Mouse (Mus musculus): Measurements from ENCODE around the gene Il1r1. TPM values are rescaled to one million over a fixed set of nuclear protein-coding genes. Genes with fewer than 3 reads are reported as not detected.
"Not testable (repeated sequence)": the region's sequence is repeated elsewhere in the genome, so short reads cannot be mapped to it uniquely, and the experiment has no call there.

The Il1r1 gene
- polyA plus RNA-seq, 1 experiment: 7.6 TPM

DNA sequence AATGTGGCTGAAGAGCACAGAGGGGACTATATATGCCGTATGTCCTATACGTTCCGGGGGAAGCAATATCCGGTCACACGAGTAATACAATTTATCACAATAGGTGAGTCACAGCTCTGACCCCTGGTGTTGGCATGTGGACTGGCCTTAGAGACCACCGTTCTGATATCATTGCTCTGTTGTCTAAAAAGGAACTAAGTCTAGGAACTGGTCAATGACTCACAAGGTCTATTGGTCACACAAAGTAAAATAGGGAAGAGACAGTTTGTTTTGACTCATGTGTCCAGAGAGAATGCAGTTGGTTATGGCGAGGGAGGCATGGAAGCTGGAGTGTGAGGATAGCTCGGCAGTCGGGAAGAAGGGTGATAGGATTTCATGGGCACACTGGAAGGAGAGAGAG lies 69.9 kb downstream of the Il1r1 start:
- Histone ChIP-seq H3K4me2 (ENCODE audit: low read depth) (peak overlapping the region; percentile 13), H3K27me3 (ENCODE audit: control insufficient read depth, insufficient read depth, insufficient read length) (no peaks in the 10 kb centered on the region), H3K4me3 (no peak overlapping the region), H3K79me2 (ENCODE audit: control insufficient read depth, insufficient read depth) (peaks cover 10% of the 10 kb centered on the region), H3ac (ENCODE audit: control insufficient read depth, insufficient read length) (no peak overlapping the region), H3K36me3 (ENCODE audit: control insufficient read depth, insufficient read depth) (peaks cover 31% of the 10 kb centered on the region)
- TF ChIP-seq TCF3 (IDR thresholded peaks at IDR 0.05; ENCODE audit: insufficient read length, low read depth) (no peak), MYOD1 (IDR thresholded peaks at IDR 0.05; ENCODE audit: control insufficient read depth in 1 of 3, insufficient read length in 2 of 3, low read depth in 2 of 3) (no peak), POLR2A (IDR thresholded peaks at IDR 0.05; ENCODE audit: insufficient read length, low read depth) (no peak), TCF12 (IDR thresholded peaks at IDR 0.05; ENCODE audit: insufficient read depth, poor library complexity, severe bottlenecking) (no peak), USF1 (IDR thresholded peaks at IDR 0.05; ENCODE audit: low read depth) (no peak), MYOG (IDR thresholded peaks at IDR 0.05; ENCODE audit: control insufficient read depth in 1 of 3, insufficient read depth in 1 of 3, insufficient read length in 2 of 3, low read depth in 2 of 3) (no peak)

DNA sequence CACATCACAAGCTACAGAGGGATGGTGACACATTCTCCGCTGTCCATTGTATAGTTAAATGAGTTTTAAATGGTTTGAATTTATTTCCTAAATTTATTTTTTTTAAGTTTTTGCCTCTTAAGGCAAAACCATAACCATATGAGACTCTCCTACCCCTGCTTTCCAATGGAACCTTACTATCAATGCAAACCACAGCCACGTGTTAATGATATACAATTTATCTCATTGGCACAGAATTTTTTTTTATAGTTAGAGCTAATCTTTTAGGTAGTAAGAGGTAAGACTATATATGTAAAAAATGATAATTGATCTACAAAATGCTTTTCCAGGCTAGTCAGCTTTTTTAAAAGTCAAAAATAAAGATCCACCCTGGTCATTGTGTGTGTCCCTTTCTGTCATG lies 73.2 kb downstream of the Il1r1 start:
- Histone ChIP-seq H3ac (ENCODE audit: control insufficient read depth, insufficient read length) (no peak overlapping the region), H3K27me3 (ENCODE audit: control insufficient read depth, insufficient read depth, insufficient read length) (no peaks in the 10 kb centered on the region), H3K4me3 (no peak overlapping the region), H3K36me3 (ENCODE audit: control insufficient read depth, insufficient read depth) (peaks cover 46% of the 10 kb centered on the region), H3K79me2 (ENCODE audit: control insufficient read depth, insufficient read depth) (no peaks in the 10 kb centered on the region), H3K4me2 (ENCODE audit: low read depth) (no peak overlapping the region)
- TF ChIP-seq SRF (IDR thresholded peaks at IDR 0.05; ENCODE audit: control insufficient read depth, insufficient read length, low read depth) (no peak), TCF3 (IDR thresholded peaks at IDR 0.05; ENCODE audit: insufficient read length, low read depth) (no peak), REST (IDR thresholded peaks at IDR 0.05; ENCODE audit: insufficient read depth, insufficient read length) (no peak), TCF12 (IDR thresholded peaks at IDR 0.05; ENCODE audit: insufficient read depth, poor library complexity, severe bottlenecking) (no peak), POLR2A (IDR thresholded peaks at IDR 0.05; ENCODE audit: insufficient read length, low read depth) (no peak), MYOD1 (IDR thresholded peaks at IDR 0.05; ENCODE audit: control insufficient read depth in 1 of 3, insufficient read length in 2 of 3, low read depth in 2 of 3) (no peak), POLR2AphosphoS2 (IDR thresholded peaks at IDR 0.05; ENCODE audit: insufficient read length, low read depth) (no peak), MAX (IDR thresholded peaks at IDR 0.05; ENCODE audit: low read depth) (no peak), CEBPB (IDR thresholded peaks at IDR 0.05; ENCODE audit: insufficient read depth, poor library complexity, severe bottlenecking) (no peak), E2F4 (IDR thresholded peaks at IDR 0.05; ENCODE audit: insufficient read depth) (no peak), MYOG (IDR thresholded peaks at IDR 0.05; ENCODE audit: control insufficient read depth in 1 of 3, insufficient read depth in 1 of 3, insufficient read length in 2 of 3, low read depth in 2 of 3) (no peak), USF1 (IDR thresholded peaks at IDR 0.05; ENCODE audit: low read depth) (no peak)

DNA sequence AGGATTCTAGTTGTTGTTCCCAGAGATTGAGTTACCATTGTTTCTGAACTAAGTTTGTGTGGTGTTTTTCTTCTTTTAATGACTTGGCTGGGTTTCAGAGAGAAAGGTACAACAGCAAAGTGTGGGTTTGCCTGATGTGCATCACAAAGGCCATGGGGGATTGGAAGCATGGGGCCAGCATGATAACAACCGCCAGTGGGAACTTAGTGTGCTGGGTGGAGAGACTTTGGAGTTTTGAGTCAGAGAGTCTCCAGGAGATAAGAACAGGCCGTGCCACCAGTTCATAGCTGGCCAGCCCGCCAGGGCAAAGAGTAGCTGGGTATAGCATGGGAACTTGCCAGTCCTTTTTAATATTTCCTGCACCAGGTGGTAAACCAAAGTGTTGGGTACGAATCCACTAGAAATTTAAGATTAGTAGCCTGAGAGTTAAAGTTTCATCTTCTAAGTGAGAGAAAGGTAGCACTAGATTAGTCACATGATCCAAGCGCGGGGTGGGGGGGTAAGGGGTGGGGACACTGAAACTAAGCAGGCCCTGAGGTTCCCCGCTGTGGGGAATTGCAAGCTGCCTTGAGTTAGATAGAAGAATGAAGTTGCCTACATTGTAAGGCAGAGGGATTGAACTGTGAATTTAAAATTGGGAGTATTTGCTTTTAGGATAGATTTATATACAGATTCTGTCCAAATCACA lies 78.4 kb downstream of the Il1r1 start:
- Histone ChIP-seq H3K36me3 (ENCODE audit: control insufficient read depth, insufficient read depth) (peaks cover 26% of the 10 kb centered on the region), H3K4me3 (no peak overlapping the region), H3ac (ENCODE audit: control insufficient read depth, insufficient read length) (no peak overlapping the region), H3K27me3 (ENCODE audit: control insufficient read depth, insufficient read depth, insufficient read length) (no peaks in the 10 kb centered on the region), H3K79me2 (ENCODE audit: control insufficient read depth, insufficient read depth) (no peaks in the 10 kb centered on the region), H3K4me2 (ENCODE audit: low read depth) (no peak overlapping the region)
- TF ChIP-seq CEBPB (IDR thresholded peaks at IDR 0.05; ENCODE audit: insufficient read depth, poor library complexity, severe bottlenecking) (no peak), POLR2AphosphoS2 (IDR thresholded peaks at IDR 0.05; ENCODE audit: insufficient read length, low read depth) (no peak), SRF (IDR thresholded peaks at IDR 0.05; ENCODE audit: control insufficient read depth, insufficient read length, low read depth) (no peak), TCF3 (IDR thresholded peaks at IDR 0.05; ENCODE audit: insufficient read length, low read depth) (no peak), REST (IDR thresholded peaks at IDR 0.05; ENCODE audit: insufficient read depth, insufficient read length) (no peak), TCF12 (IDR thresholded peaks at IDR 0.05; ENCODE audit: insufficient read depth, poor library complexity, severe bottlenecking) (no peak), POLR2A (IDR thresholded peaks at IDR 0.05; ENCODE audit: insufficient read length, low read depth) (no peak), USF1 (IDR thresholded peaks at IDR 0.05; ENCODE audit: low read depth) (no peak), E2F4 (IDR thresholded peaks at IDR 0.05; ENCODE audit: insufficient read depth) (no peak), MYOD1 (IDR thresholded peaks at IDR 0.05; ENCODE audit: control insufficient read depth in 1 of 3, insufficient read length in 2 of 3, low read depth in 2 of 3) (no peak), MAX (IDR thresholded peaks at IDR 0.05; ENCODE audit: low read depth) (no peak), MYOG (IDR thresholded peaks at IDR 0.05; ENCODE audit: control insufficient read depth in 1 of 3, insufficient read depth in 1 of 3, insufficient read length in 2 of 3, low read depth in 2 of 3) (no peak)

DNA sequence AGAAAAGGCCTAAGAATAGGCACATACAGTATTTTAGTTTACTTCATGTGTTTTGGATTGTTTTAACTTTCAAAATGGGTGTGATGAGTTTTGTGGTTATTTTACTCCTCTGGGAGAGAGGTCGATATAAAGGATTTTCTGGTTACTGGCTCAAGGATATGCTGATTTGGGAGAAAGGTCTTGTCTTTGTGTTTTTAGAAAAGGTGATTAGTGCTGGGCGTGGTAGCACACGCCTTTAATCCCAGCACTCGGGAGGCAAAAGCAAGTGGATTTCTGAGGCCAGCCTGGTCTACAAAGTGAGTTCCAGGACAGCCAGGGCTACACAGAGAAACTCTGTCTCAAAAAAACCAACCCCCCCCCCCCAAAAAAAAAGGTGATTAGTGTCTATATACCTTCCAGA lies 79.4 kb downstream of the Il1r1 start:
- not testable (repeated sequence) for H3K27me3 ChIP-seq (ENCODE audit: control insufficient read depth, insufficient read depth, insufficient read length); H3K79me2 ChIP-seq (ENCODE audit: control insufficient read depth, insufficient read depth); H3K4me2 ChIP-seq (ENCODE audit: low read depth); H3ac ChIP-seq (ENCODE audit: control insufficient read depth, insufficient read length); H3K4me3 ChIP-seq
- peaks cover 19% of the 10 kb centered on the region for H3K36me3 ChIP-seq (ENCODE audit: control insufficient read depth, insufficient read depth)

DNA sequence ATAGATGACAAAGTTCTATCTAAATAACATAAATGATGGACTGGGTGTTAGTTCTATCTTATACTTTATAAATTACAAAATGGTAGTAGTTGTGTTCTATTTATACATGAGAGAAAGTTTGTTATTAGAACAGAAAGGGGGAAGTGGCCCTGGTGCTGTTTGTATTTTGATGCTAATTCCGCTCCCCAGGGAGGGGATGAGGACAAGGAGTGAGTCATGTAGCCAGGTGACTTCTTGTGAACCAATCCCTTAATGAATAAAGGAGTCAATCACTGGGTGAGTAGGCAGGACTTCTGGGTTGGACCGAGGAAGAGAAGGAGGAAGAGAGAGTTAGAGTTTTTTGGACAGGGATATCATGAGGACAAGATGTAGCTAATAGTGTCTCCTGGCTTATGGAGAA lies 81.2 kb downstream of the Il1r1 start:
- Histone ChIP-seq H3K4me3 (no peak overlapping the region), H3ac (ENCODE audit: control insufficient read depth, insufficient read length) (no peak overlapping the region), H3K79me2 (ENCODE audit: control insufficient read depth, insufficient read depth) (no peaks in the 10 kb centered on the region), H3K4me2 (ENCODE audit: low read depth) (no peak overlapping the region), H3K36me3 (ENCODE audit: control insufficient read depth, insufficient read depth) (peaks cover 15% of the 10 kb centered on the region), H3K27me3 (ENCODE audit: control insufficient read depth, insufficient read depth, insufficient read length) (no peaks in the 10 kb centered on the region)
- TF ChIP-seq USF1 (IDR thresholded peaks at IDR 0.05; ENCODE audit: low read depth) (no peak), TCF12 (IDR thresholded peaks at IDR 0.05; ENCODE audit: insufficient read depth, poor library complexity, severe bottlenecking) (no peak), POLR2AphosphoS2 (IDR thresholded peaks at IDR 0.05; ENCODE audit: insufficient read length, low read depth) (no peak), TCF3 (IDR thresholded peaks at IDR 0.05; ENCODE audit: insufficient read length, low read depth) (no peak), POLR2A (IDR thresholded peaks at IDR 0.05; ENCODE audit: insufficient read length, low read depth) (no peak), REST (IDR thresholded peaks at IDR 0.05; ENCODE audit: insufficient read depth, insufficient read length) (no peak), SRF (IDR thresholded peaks at IDR 0.05; ENCODE audit: control insufficient read depth, insufficient read length, low read depth) (no peak), CEBPB (IDR thresholded peaks at IDR 0.05; ENCODE audit: insufficient read depth, poor library complexity, severe bottlenecking) (no peak), MYOD1 (IDR thresholded peaks at IDR 0.05; ENCODE audit: control insufficient read depth in 1 of 3, insufficient read length in 2 of 3, low read depth in 2 of 3) (no peak), MAX (IDR thresholded peaks at IDR 0.05; ENCODE audit: low read depth) (no peak), MYOG (IDR thresholded peaks at IDR 0.05; ENCODE audit: control insufficient read depth in 1 of 3, insufficient read depth in 1 of 3, insufficient read length in 2 of 3, low read depth in 2 of 3) (no peak), E2F4 (IDR thresholded peaks at IDR 0.05; ENCODE audit: insufficient read depth) (no peak)

Data from myocyte (in vitro differentiated cells).